Mouse (Mus musculus) testis, adult 2 months (tissue): ENCODE results near the gene Angptl2.

Experiments used
- CTCF ChIP-seq: fragments of 200-500 bp; IDR thresholded peaks from 2 replicates; pipeline ENCODE4 v1.5.1; 2012; ENCODE audit warnings: low read depth, mild to moderate bottlenecking, inconsistent platforms, low read length, moderate library complexity; ENCODE audit not compliant: control insufficient read depth, insufficient read depth, insufficient replicate concordance
- POLR2A ChIP-seq: fragments of 200-500 bp; IDR thresholded peaks from 2 replicates; pipeline ENCODE4 v1.6.1; 2012; ENCODE audit warnings: low read depth, mild to moderate bottlenecking, inconsistent platforms, low read length, moderate library complexity; ENCODE audit not compliant: control insufficient read depth

GRCm38 (mm10) chr2:33225921-33226320 is 10.1 kb downstream of the Angptl2 start:
- no peak for TF ChIP-seq POLR2A
- TF ChIP-seq CTCF: no peak
